In genomic region chr7:41512672-41513071, GRCm38 (mm10) we compare ENCODE assay signal across 31 mouse cellular contexts. TPM values are rescaled to one million over a fixed set of nuclear protein-coding genes. Genes with fewer than 3 reads are reported as not detected.
"Had no signal": no experiment of that assay in that cellular context is flagged by ENCODE, and none has a peak within 500 bp of the region (broad histone marks: within the 10 kb centered on the region; RNA-seq: fewer than 3 reads in every experiment).

No protein-coding gene starts in this region.

- H3K4me2 ChIP-seq: heart, embryonic 11.5 days; heart, embryonic 13.5 days; heart, embryonic 15.5 days; hindbrain, embryonic 14.5 days; intestine, embryonic 15.5 days; limb, embryonic 12.5 days; liver, embryonic 11.5 days; liver, embryonic 13.5 days; liver, embryonic 15.5 days had no signal

- H3K4me3 ChIP-seq: heart, adult 2 months; heart, embryonic 13.5 days; heart, embryonic 15.5 days; intestine, embryonic 15.5 days; layer of hippocampus, adult 2 months; left cerebral cortex, adult 2 months; limb, embryonic 10.5 days; limb, embryonic 12.5 days; liver, embryonic 13.5 days; liver, embryonic 15.5 days had no signal

- H3K27me3 ChIP-seq: heart, embryonic 13.5 days; heart, embryonic 15.5 days; intestine, embryonic 15.5 days; limb, embryonic 12.5 days; liver, embryonic 13.5 days; liver, embryonic 15.5 days had no signal

- H3K4me1 ChIP-seq: heart, embryonic 13.5 days; heart, embryonic 15.5 days; intestine, embryonic 15.5 days; limb, embryonic 10.5 days; limb, embryonic 12.5 days; liver, embryonic 13.5 days; liver, embryonic 15.5 days had no signal

- DNase-seq: gastrocnemius, postnatal 14 days; gastrocnemius, postnatal 36 days; heart, adult 11 months; heart, adult 2 months; heart, postnatal 14 days; heart, postnatal 36 days; kidney, adult 18-20 months; kidney, adult 8-10 months; kidney, postnatal 14 days; kidney, postnatal 36 days; liver; liver, embryonic 13.5 days; lung, adult 18-20 months had no signal

- H3K27ac ChIP-seq: heart, adult 2 months; heart, embryonic 13.5 days; heart, embryonic 15.5 days; hindbrain, embryonic 14.5 days; intestine, embryonic 15.5 days; kidney, postnatal 0 days; layer of hippocampus, adult 2 months; left cerebral cortex, adult 2 months; limb, embryonic 10.5 days; limb, embryonic 12.5 days; liver, embryonic 13.5 days; liver, embryonic 15.5 days had no signal

- H3K9me3 ChIP-seq: heart, embryonic 15.5 days; intestine, embryonic 15.5 days; limb, embryonic 10.5 days; liver, embryonic 15.5 days had no signal

- ATAC-seq: hindbrain, embryonic 16.5 days; inflammation-experienced regulatory T-cells, adult 6 months; intestine, embryonic 15.5 days; intestine, postnatal 0 days had no signal

- H3K9ac ChIP-seq: heart, embryonic 13.5 days; heart, embryonic 15.5 days; hindbrain, embryonic 14.5 days; intestine, embryonic 15.5 days; limb, embryonic 12.5 days; liver, embryonic 13.5 days; liver, embryonic 15.5 days had no signal

- H3K36me3 ChIP-seq: heart, embryonic 13.5 days; heart, embryonic 15.5 days; intestine, embryonic 15.5 days; limb, embryonic 10.5 days; limb, embryonic 12.5 days; liver, embryonic 13.5 days; liver, embryonic 15.5 days had no signal

RNA-seq across cellular contexts. Expression of gene Gm20449, which starts 13.5 kb away (rescaled TPM):
- polyA plus RNA-seq: heart, postnatal 0 days; inflammation-experienced regulatory T-cells, adult 6 months; intestine, postnatal 0 days; kidney, embryonic 14.5 days; kidney, postnatal 0 days; large intestine, adult 2 months; liver, embryonic 13.5 days; liver, embryonic 15.5 days had no signal
